Mouse (Mus musculus) heart, adult 2 months (tissue): Measurements from ENCODE around the gene Lama5.

ENCODE experiments used
- CTCF ChIP-seq: fragments of 200-600 bp; IDR thresholded peaks from 2 replicates; pipeline ENCODE4 v1.8.1; 2022; ENCODE audit warnings: antibody characterized with exemption, mild to moderate bottlenecking, moderate library complexity
- POLR2A ChIP-seq: fragments of 200-500 bp; IDR thresholded peaks from 2 replicates; pipeline ENCODE4 v1.6.1; 2011; ENCODE audit warnings: mild to moderate bottlenecking, low read depth, low read length, control low read depth; ENCODE audit not compliant: insufficient read depth

DNA sequence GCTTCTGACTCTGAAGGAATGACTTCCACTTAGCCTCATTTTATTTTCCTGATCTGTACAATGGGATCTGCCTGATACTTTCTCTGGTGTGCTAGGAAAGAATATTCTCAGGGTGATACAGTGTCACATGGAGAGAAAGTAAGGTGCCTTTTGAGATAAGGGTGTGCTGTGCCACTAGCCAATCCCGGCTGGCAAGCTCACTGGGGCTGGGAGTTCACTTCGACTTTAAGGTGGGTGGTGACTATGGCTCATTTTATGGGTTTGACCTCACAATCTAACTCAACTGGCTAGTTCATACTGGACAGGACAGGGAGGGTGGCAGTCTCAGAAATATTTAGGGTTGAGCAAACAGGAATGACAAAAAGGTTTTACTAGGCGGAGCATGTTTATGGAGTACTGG lies 11.3 kb upstream of the Lama5 start:
- TF ChIP-seq POLR2A (no peak), CTCF (no peak)
